22 mouse cellular contexts compared by ENCODE assay signal in genomic region chr1:34033958-34034357, GRCm38 (mm10).
DNase-seq lines count a peak whose midpoint lies in the region; TF ChIP-seq lines count a peak whose summit lies in the region.
"Had no signal": no experiment of that assay in that cellular context is flagged by ENCODE, and none has a peak within 500 bp of the region (broad histone marks: within the 10 kb centered on the region; RNA-seq: fewer than 3 reads in every experiment).

No protein-coding gene starts in this region.

- H3K36me3 ChIP-seq in CH12.LX (replicated peaks in 1 of 2; ENCODE audit: control insufficient read depth in 1 of 2, insufficient read depth in 1 of 2, low read length in 1 of 2) = peaks cover 0 to 21% of the 10 kb centered on the region in 2 experiments

- no peak for TF ChIP-seq EP300 in CH12.LX (IDR thresholded peaks at IDR 0.05; ENCODE audit: low read length)

- intact Hi-C loops in gastrocnemius, adult 2 months (cut with DNase I) = loop anchor here (2.0 kb wide), 1 partner anchor 15 kb away; no protein-coding TSS in a partner anchor

- in situ Hi-C loops in CH12.LX (cut with MboI; ENCODE audit: low pct_ligation_motif_present, low pct_unique_long_range_greater_than_20kb, low sequenced_read_pairs) = loop anchor here (5.0 kb wide), 1 partner anchor 33 kb away; no protein-coding TSS in a partner anchor

- H3K4me1 ChIP-seq in cerebellum, adult 2 months (ENCODE audit: control insufficient read depth, insufficient read depth, low read length) = peaks cover 20% of the 10 kb centered on the region
- peaks cover 0 to 47% of the 10 kb centered on the region in 2 experiments; a peak in 3 of 4 replicates for H3K4me1 ChIP-seq in CH12.LX (ENCODE audit: control insufficient read depth in 1 of 2, insufficient read depth in 2 of 2)
- H3K4me1 ChIP-seq in brown adipose tissue, adult 24 weeks (ENCODE audit: control insufficient read depth, insufficient read depth, insufficient read length, low read length) = peaks cover 15% of the 10 kb centered on the region; the same call in 1 of the 2 replicates
- H3K4me1 ChIP-seq: forebrain, embryonic 10.5 days had no signal

- no peaks in the 10 kb centered on the region for H3K79me2 ChIP-seq in CH12.LX (replicated peaks; ENCODE audit: control insufficient read depth, extremely low read depth, insufficient read depth, poor library complexity, severe bottlenecking)

- no peak overlapping the region for H3K4me2 ChIP-seq in CH12.LX (ENCODE audit: insufficient read depth, low read depth, poor library complexity, severe bottlenecking)
- H3K4me2 ChIP-seq: heart, embryonic 13.5 days; hindbrain, embryonic 14.5 days had no signal

- no peak for TF ChIP-seq RAD21 in CH12.LX (IDR thresholded peaks at IDR 0.05; ENCODE audit: low read depth, low read length)

- no peaks in the 10 kb centered on the region for H3K27me3 ChIP-seq in cerebellum, adult 2 months (ENCODE audit: control insufficient read depth, insufficient read depth, low read length)
- no peaks in the 10 kb centered on the region for H3K27me3 ChIP-seq in CH12.LX (replicated peaks)
- H3K27me3 ChIP-seq: heart, embryonic 13.5 days had no signal

- TF ChIP-seq POLR2A in cerebellum, adult 2 months (IDR thresholded peaks at IDR 0.05; ENCODE audit: borderline replicate concordance, insufficient read depth, low read length) = no peak
- no peak for TF ChIP-seq POLR2A in CH12.LX (IDR thresholded peaks at IDR 0.05; ENCODE audit: low read depth, low read length)

- WGBS in cerebellum, adult 2 months = 38% methylated on average over 3 of the region's 3 CpGs

- no peak overlapping the region for H3K9ac ChIP-seq in CH12.LX (ENCODE audit: insufficient read depth, low read depth)
- H3K9ac ChIP-seq: forebrain, postnatal 0 days; heart, embryonic 13.5 days; hindbrain, embryonic 14.5 days had no signal

- no peak overlapping the region for H3K4me3 ChIP-seq in cerebellum, adult 2 months (replicated peaks; ENCODE audit: insufficient read depth, low read depth, low read length)
- H3K4me3 ChIP-seq in gastrocnemius, adult 2 months = no peak overlapping the region
- no peak overlapping the region for H3K4me3 ChIP-seq in CH12.LX (replicated peaks in 1 of 3; ENCODE audit: low read depth in 2 of 3, low read length in 2 of 3, poor library complexity in 1 of 3)
- no peak overlapping the region for H3K4me3 ChIP-seq in brown adipose tissue, adult 24 weeks (ENCODE audit: insufficient read depth, low read depth, low read length)
- H3K4me3 ChIP-seq: forebrain, embryonic 10.5 days; heart, embryonic 13.5 days had no signal

- dilution Hi-C loops in CH12.LX (cut with MboI; ENCODE audit: extremely low pct_ligation_motif_present, extremely low pct_unique_long_range_greater_than_20kb, low sequenced_read_pairs) = no loop called here

- no peak overlapping the region for H3K27ac ChIP-seq in cerebellum, adult 2 months (ENCODE audit: insufficient read depth, low read length)
- H3K27ac ChIP-seq in gastrocnemius, adult 2 months = peak overlapping the region; percentile 83
- no peak overlapping the region for H3K27ac ChIP-seq in CH12.LX (ENCODE audit: insufficient read depth, low read depth)
- peak overlapping the region; percentile 10; the same call in 1 of the 2 replicates for H3K27ac ChIP-seq in brown adipose tissue, adult 24 weeks (replicated peaks; ENCODE audit: low read depth, low read length)
- H3K27ac ChIP-seq: forebrain, embryonic 10.5 days; heart, embryonic 13.5 days; hindbrain, embryonic 14.5 days; hindbrain, postnatal 0 days had no signal

- no peaks in the 10 kb centered on the region for H3K9me3 ChIP-seq in CH12.LX (replicated peaks; ENCODE audit: low read length)
- H3K9me3 ChIP-seq: forebrain, embryonic 10.5 days; heart, embryonic 13.5 days had no signal

- TF ChIP-seq CTCF in cerebellum, adult 2 months (IDR thresholded peaks at IDR 0.05; ENCODE audit: borderline replicate concordance, insufficient read depth, low read depth, low read length) = no peak
- no peak for TF ChIP-seq CTCF in gastrocnemius, adult 2 months (IDR thresholded peaks at IDR 0.05)
- TF ChIP-seq CTCF in CH12.LX (conservative IDR thresholded peaks at IDR 0.05 in 1 of 2, IDR thresholded peaks at IDR 0.05 in 1 of 2; ENCODE audit: low read depth in 2 of 2, low read length in 2 of 2) = no peak

- DNase-seq in cerebellum, adult 2 months = peak; percentile 47 to 79
- DNase-seq in cerebellum, adult 11 months = no peak
- no peak for DNase-seq in gastrocnemius, adult 2 months
- DNase-seq in gastrocnemius, adult 8-10 months (ENCODE audit: low spot score in 2 of 2) = no peak
- DNase-seq in CH12.LX (ENCODE audit: extremely low read depth) = no peak
- no peak for DNase-seq in adrenal gland, postnatal 36 days
- DNase-seq: adrenal gland, adult 2 months; adrenal gland, postnatal 14 days; B cell, adult 2 months; cerebellum, adult 9-11 months; forebrain, postnatal 0 days; gastrocnemius, postnatal 14 days; heart, adult 18-20 months; heart, postnatal 14 days; heart, postnatal 4 days; kidney, adult 18-20 months; kidney, adult 9 months had no signal

TF ChIP-seq in CH12.LX, 34 proteins besides CTCF, POLR2A, EP300 and RAD21:
- TF ChIP-seq JUND (conservative IDR thresholded peaks at IDR 0.05; ENCODE audit: low read depth, low read length) (peak; percentile 51; the same call in 1 of the 2 replicates), ELF1 (IDR thresholded peaks at IDR 0.05; ENCODE audit: low read depth, low read length) (no peak), IRF4 (IDR thresholded peaks at IDR 0.05; ENCODE audit: low read depth, low read length) (peak; percentile 53; the same call in 1 of the 2 replicates)

Comparison
In these comparisons a context has a peak if more than half of its experiments do, and no peak if none do; other contexts are left out.
1. DNase-seq: peak in cerebellum, adult 2 months (2 of 2); none in cerebellum, adult 11 months (single experiment), gastrocnemius, adult 2 months (single experiment), gastrocnemius, adult 8-10 months (0 of 2), CH12.LX (single experiment) and adrenal gland, postnatal 36 days (0 of 2).
2. H3K27ac ChIP-seq: peak in gastrocnemius, adult 2 months (single experiment) and brown adipose tissue, adult 24 weeks (single experiment); none in cerebellum, adult 2 months (single experiment) and CH12.LX (single experiment).